Mouse (Mus musculus) intestine, embryonic 16.5 days (tissue): ENCODE measurements around the gene Rpl10-ps3. TPM values are rescaled to one million over a fixed set of nuclear protein-coding genes. Genes with fewer than 3 reads are reported as not detected.

Experiments used
- ATAC-seq: fragments of 200-750 bp; cut with Nextera tagmentation; 2 replicates; pipeline ENCODE4 v1.8.0; 2017; ENCODE audit warnings: moderate TSS enrichment, moderate library complexity
- H3K27ac ChIP-seq: fragments of 300-500 bp; sonication (generic); 2 replicates; pipeline ENCODE4 v1.5.1; 2014; ENCODE audit warnings: mild to moderate bottlenecking, low read length
- H3K27me3 ChIP-seq: fragments of 300-500 bp; sonication (generic); replicated peaks from 2 replicates; pipeline ENCODE4 v1.6.1; 2014; ENCODE audit warnings: low read length, control low read depth, mixed read lengths; ENCODE audit not compliant: control insufficient read depth, insufficient read depth
- H3K36me3 ChIP-seq: fragments of 300-500 bp; sonication (generic); 2 replicates; pipeline ENCODE4 v1.6.1; 2014; ENCODE audit warnings: low read length, control low read depth; ENCODE audit not compliant: control insufficient read depth, insufficient read depth
- H3K4me1 ChIP-seq: fragments of 300-500 bp; sonication (generic); 2 replicates; pipeline ENCODE4 v1.6.1; 2014; ENCODE audit warnings: low read length, control low read depth, mixed read lengths; ENCODE audit not compliant: control insufficient read depth, insufficient read depth
- H3K4me2 ChIP-seq: fragments of 300-500 bp; sonication (generic); 2 replicates; pipeline ENCODE4 v1.6.1; 2014; ENCODE audit warnings: low read depth, low read length, control low read depth
- H3K4me3 ChIP-seq: fragments of 300-500 bp; sonication (generic); 2 replicates; pipeline ENCODE4 v1.5.1; 2014; ENCODE audit warnings: mild to moderate bottlenecking, low read length
- H3K9ac ChIP-seq: fragments of 300-500 bp; sonication (generic); 2 replicates; pipeline ENCODE4 v1.6.1; 2014; ENCODE audit warnings: low read depth, low read length
- H3K9me3 ChIP-seq: fragments of 300-500 bp; sonication (generic); 2 replicates; pipeline ENCODE4 v1.6.1; 2016; ENCODE audit warnings: low read length, control low read depth; ENCODE audit not compliant: control insufficient read depth
- WGBS: fragments of 180-500 bp; shearing (Covaris S2); extraction: QIAGEN DNeasy Blood & Tissue Kit; methylation state at CpG from one replicate; pipeline ENCODE4 v1.1.7; 2014; 5-methylcytosine and 5-hydroxymethylcytosine counted together
- polyA plus RNA-seq: library from polyadenylated mRNA; unstranded; fragments of >200 nt; fragmentation: Nextera tagmentation; extraction: Ambion mirVana; gene quantifications from 2 replicates; pipeline ENCODE4 v1.2.1, GENCODE M21; 2015

Rpl10-ps3 gene
- polyA plus RNA-seq, result 232 and 271 TPM in 2 replicates

- Histone ChIP-seq H3K9me3 (no peaks in the 10 kb centered on the region), H3K27me3 (no peaks in the 10 kb centered on the region), H3K4me1 (no peaks in the 10 kb centered on the region), H3K4me3 (no peak within 1 kb of the TSS), H3K36me3 (no peaks in the 10 kb centered on the region), H3K27ac (no peak within 1 kb of the TSS), H3K9ac (no peak within 1 kb of the TSS), H3K4me2 (no peak within 1 kb of the TSS)
- WGBS, result 96% methylated on average over 11 of the region's 13 CpGs
- no peak for ATAC-seq
Measured at GRCm38 (mm10) chr9:50344868-50345267, at the start of gene Rpl10-ps3. Gene Rpl10-ps3 (minus strand): TSS chr9:50344968.

- Histone ChIP-seq H3K36me3 (no peaks in the 10 kb centered on the region), H3K9me3 (no peaks in the 10 kb centered on the region), H3K4me2 (no peak overlapping the region), H3K4me1 (no peaks in the 10 kb centered on the region), H3K27me3 (no peaks in the 10 kb centered on the region), H3K27ac (no peak overlapping the region), H3K4me3 (no peak overlapping the region), H3K9ac (no peak overlapping the region)
- WGBS, result 51% methylated on average over 6 of the region's 6 CpGs
- ATAC-seq, result no peak
Measured at GRCm38 (mm10) chr9:50375598-50375997, 30.8 kb upstream of the Rpl10-ps3 start.

- 76% methylated on average over 5 of the region's 5 CpGs for WGBS
- ATAC-seq, result no peak
Measured at GRCm38 (mm10) chr9:50374666-50375065, 29.9 kb upstream of the Rpl10-ps3 start.

GRCm38 (mm10) chr9:50368551-50369297, 24.0 kb upstream of the Rpl10-ps3 start:
- WGBS, result 77% methylated on average over 8 of the region's 8 CpGs
- Histone ChIP-seq H3K27me3 (no peaks in the 10 kb centered on the region), H3K27ac (no peak overlapping the region), H3K36me3 (no peaks in the 10 kb centered on the region), H3K9me3 (no peaks in the 10 kb centered on the region), H3K4me2 (no peak overlapping the region), H3K9ac (no peak overlapping the region), H3K4me3 (no peak overlapping the region), H3K4me1 (no peaks in the 10 kb centered on the region)
- ATAC-seq, result no peak

More at GRCm38 (mm10) chr9:50374666-50375065, 29.9 kb upstream of the Rpl10-ps3 start:
- Histone ChIP-seq H3K4me2 (no peak overlapping the region), H3K4me1 (no peaks in the 10 kb centered on the region), H3K27ac (no peak overlapping the region), H3K4me3 (no peak overlapping the region), H3K36me3 (no peaks in the 10 kb centered on the region), H3K27me3 (no peaks in the 10 kb centered on the region), H3K9ac (no peak overlapping the region), H3K9me3 (no peaks in the 10 kb centered on the region)

- 49% methylated on average over 11 of the region's 11 CpGs for WGBS
- H3K4me1 ChIP-seq, result no peaks in the 10 kb centered on the region
- no peak overlapping the region for H3K4me2 ChIP-seq
- no peaks in the 10 kb centered on the region for H3K9me3 ChIP-seq
- H3K9ac ChIP-seq, result no peak overlapping the region
- H3K27me3 ChIP-seq, result no peaks in the 10 kb centered on the region
- no peak overlapping the region for H3K4me3 ChIP-seq
- no peak for ATAC-seq
- H3K36me3 ChIP-seq, result no peaks in the 10 kb centered on the region
- H3K27ac ChIP-seq, result no peak overlapping the region
Measured at GRCm38 (mm10) chr9:50365059-50365780, 20.5 kb upstream of the Rpl10-ps3 start.

GRCm38 (mm10) chr9:50363962-50364361, 19.2 kb upstream of the Rpl10-ps3 start:
- H3K9ac ChIP-seq, result no peak overlapping the region
- WGBS, result 71% methylated on average over 2 of the region's 2 CpGs
- ATAC-seq, result no peak

GRCm38 (mm10) chr9:50363259-50363658, 18.5 kb upstream of the Rpl10-ps3 start:
- H3K36me3 ChIP-seq, result no peaks in the 10 kb centered on the region
- no peaks in the 10 kb centered on the region for H3K27me3 ChIP-seq
- WGBS, result 72% methylated on average over 5 of the region's 5 CpGs
- H3K4me1 ChIP-seq, result no peaks in the 10 kb centered on the region
- no peak overlapping the region for H3K4me3 ChIP-seq
- H3K27ac ChIP-seq, result no peak overlapping the region
- no peak overlapping the region for H3K4me2 ChIP-seq
- no peaks in the 10 kb centered on the region for H3K9me3 ChIP-seq
- ATAC-seq, result no peak
- no peak overlapping the region for H3K9ac ChIP-seq

More at GRCm38 (mm10) chr9:50363962-50364361, 19.2 kb upstream of the Rpl10-ps3 start:
- H3K27ac ChIP-seq, result no peak overlapping the region
- H3K4me1 ChIP-seq, result no peaks in the 10 kb centered on the region
- H3K9me3 ChIP-seq, result no peaks in the 10 kb centered on the region
- H3K4me2 ChIP-seq, result no peak overlapping the region
- no peak overlapping the region for H3K4me3 ChIP-seq
- H3K27me3 ChIP-seq, result no peaks in the 10 kb centered on the region
- no peaks in the 10 kb centered on the region for H3K36me3 ChIP-seq

GRCm38 (mm10) chr9:50362556-50362955, 17.8 kb upstream of the Rpl10-ps3 start:
- Histone ChIP-seq H3K9me3 (no peaks in the 10 kb centered on the region), H3K9ac (no peak overlapping the region), H3K4me2 (no peak overlapping the region), H3K27me3 (no peaks in the 10 kb centered on the region), H3K4me1 (no peaks in the 10 kb centered on the region), H3K4me3 (no peak overlapping the region), H3K27ac (no peak overlapping the region), H3K36me3 (no peaks in the 10 kb centered on the region)
- 44% methylated on average over 3 of the region's 3 CpGs for WGBS
- no peak for ATAC-seq

GRCm38 (mm10) chr9:50360370-50360769, 15.6 kb upstream of the Rpl10-ps3 start:
- Histone ChIP-seq H3K4me2 (no peak overlapping the region), H3K4me1 (no peaks in the 10 kb centered on the region), H3K27me3 (no peaks in the 10 kb centered on the region), H3K36me3 (no peaks in the 10 kb centered on the region), H3K27ac (no peak overlapping the region), H3K9ac (no peak overlapping the region), H3K4me3 (no peak overlapping the region), H3K9me3 (no peaks in the 10 kb centered on the region)
- ATAC-seq, result no peak
- 72% methylated on average over 3 of the region's 3 CpGs for WGBS
